Mouse (Mus musculus): Measurements from ENCODE around the gene Rdh16.

- TF ChIP-seq CTCF (IDR thresholded peaks at IDR 0.05) (no peak), POLR2A (IDR thresholded peaks at IDR 0.05; ENCODE audit: insufficient read depth, low read depth, low read length) (no peak)
These were observed 41.5 kb upstream of the Rdh16 start, which contains the start of the genes Rdh1 and Rdh16f1 for GRCm38 (mm10) chr10:127759181-127760110.
